10 mouse cellular contexts compared by ENCODE assay signal in the genomic region with DNA sequence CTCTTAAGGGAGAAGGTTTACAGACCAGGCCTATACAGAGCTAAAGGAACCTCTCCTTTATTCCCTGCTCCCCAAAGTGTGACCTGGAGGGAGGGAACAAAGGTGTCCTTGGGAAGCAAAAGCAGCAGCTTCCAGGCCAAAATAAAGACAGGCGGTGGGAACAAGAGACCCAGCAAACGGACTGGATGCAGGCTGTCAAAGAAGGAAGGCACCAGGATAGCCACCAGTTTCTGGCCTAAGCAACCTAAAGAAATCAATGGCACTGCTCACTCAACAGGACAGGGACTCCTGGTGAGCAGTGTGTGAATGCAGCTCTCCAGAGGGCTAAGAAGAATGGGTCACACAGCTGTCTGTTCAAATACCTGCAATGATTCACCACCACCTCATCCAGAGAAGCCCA. TPM values are rescaled to one million over a fixed set of nuclear protein-coding genes. Genes with fewer than 3 reads are reported as not detected.
DNase-seq lines count a peak whose midpoint lies in the region; ATAC-seq lines count a peak whose summit lies in the region.
"Had no signal": no experiment of that assay in that cellular context is flagged by ENCODE, and none has a peak within 500 bp of the region (broad histone marks: within the 10 kb centered on the region; RNA-seq: fewer than 3 reads in every experiment).

No protein-coding gene starts in this region.

- H3K4me3 ChIP-seq in kidney, embryonic 15.5 days (replicated peaks), result no peak overlapping the region
- H3K4me3 ChIP-seq in embryonic facial prominence, embryonic 12.5 days, result no peak overlapping the region
- 0 out of 2 replicates have a peak overlapping the region, but pooled peaks have one; percentile 92 for H3K4me3 ChIP-seq in hindbrain, embryonic 13.5 days
- H3K4me3 ChIP-seq in midbrain, embryonic 14.5 days (replicated peaks; ENCODE audit: low read depth, low read length), result no peak overlapping the region

- peaks cover 21% of the 10 kb centered on the region for H3K4me1 ChIP-seq in kidney, embryonic 15.5 days
- H3K4me1 ChIP-seq in embryonic facial prominence, embryonic 12.5 days, result peaks cover 20% of the 10 kb centered on the region
- peaks cover 43% of the 10 kb centered on the region for H3K4me1 ChIP-seq in hindbrain, embryonic 13.5 days (replicated peaks)
- peaks cover 19% of the 10 kb centered on the region for H3K4me1 ChIP-seq in midbrain, embryonic 14.5 days (ENCODE audit: control insufficient read depth, insufficient read depth, low read length)

- WGBS in kidney, embryonic 15.5 days, result 32% methylated on average over 2 of the region's 2 CpGs
- 69% methylated on average over 2 of the region's 2 CpGs for WGBS in embryonic facial prominence, embryonic 12.5 days
- 50% methylated on average over 2 of the region's 2 CpGs for WGBS in hindbrain, embryonic 13.5 days
- WGBS in midbrain, embryonic 14.5 days, result 55% methylated on average over 2 of the region's 2 CpGs

- no peak for DNase-seq in kidney, adult 18-20 months
- no peak for DNase-seq in midbrain, embryonic 14.5 days
- no peak for DNase-seq in Muller cell, postnatal 12 days (ENCODE audit: inconsistent ontology term)
- DNase-seq: cerebellum, adult 2 months; heart, postnatal 14 days; lung, postnatal 4 days had no signal

- no peaks in the 10 kb centered on the region for H3K9me3 ChIP-seq in kidney, embryonic 15.5 days (replicated peaks)
- no peaks in the 10 kb centered on the region for H3K9me3 ChIP-seq in embryonic facial prominence, embryonic 12.5 days
- H3K9me3 ChIP-seq in hindbrain, embryonic 13.5 days, result no peaks in the 10 kb centered on the region
- no peaks in the 10 kb centered on the region for H3K9me3 ChIP-seq in midbrain, embryonic 14.5 days (ENCODE audit: control insufficient read depth, low read length)

- no peak for ATAC-seq in kidney, embryonic 15.5 days (replicated peaks; ENCODE audit: low FRiP score)
- no peak for ATAC-seq in embryonic facial prominence, embryonic 12.5 days (ENCODE audit: insufficient number of reproducible peaks, insufficient read depth, low FRiP score, low TSS enrichment)
- ATAC-seq in hindbrain, embryonic 13.5 days (ENCODE audit: low FRiP score), result no peak
- no peak for ATAC-seq in midbrain, embryonic 14.5 days (ENCODE audit: low FRiP score, low TSS enrichment)
- ATAC-seq in cerebellum, adult (ENCODE audit: insufficient number of reproducible peaks, low FRiP score, low TSS enrichment), result no peak

- peak overlapping the region; percentile 71 for H3K4me2 ChIP-seq in kidney, embryonic 15.5 days
- H3K4me2 ChIP-seq in embryonic facial prominence, embryonic 12.5 days (replicated peaks), result peak overlapping the region; percentile 72; the same call in 1 of the 2 replicates
- H3K4me2 ChIP-seq in hindbrain, embryonic 13.5 days, result peak overlapping the region; percentile 91
- H3K4me2 ChIP-seq in midbrain, embryonic 14.5 days (ENCODE audit: low read length), result peak overlapping the region; percentile 87

- no peaks in the 10 kb centered on the region for H3K27me3 ChIP-seq in kidney, embryonic 15.5 days
- no peaks in the 10 kb centered on the region for H3K27me3 ChIP-seq in embryonic facial prominence, embryonic 12.5 days
- H3K27me3 ChIP-seq in hindbrain, embryonic 13.5 days, result 0 out of 2 replicates have a peak, but pooled peaks cover 3% of the 10 kb centered on the region
- no peaks in the 10 kb centered on the region for H3K27me3 ChIP-seq in midbrain, embryonic 14.5 days (ENCODE audit: control insufficient read depth, insufficient read depth, low read length)

- no peak overlapping the region for H3K9ac ChIP-seq in kidney, embryonic 15.5 days
- no peak overlapping the region for H3K9ac ChIP-seq in embryonic facial prominence, embryonic 12.5 days
- H3K9ac ChIP-seq in hindbrain, embryonic 13.5 days, result peak overlapping the region; percentile 92
- no peak overlapping the region for H3K9ac ChIP-seq in midbrain, embryonic 14.5 days (replicated peaks; ENCODE audit: low read length)

- H3K36me3 ChIP-seq in kidney, embryonic 15.5 days, result peaks cover 3% of the 10 kb centered on the region; the same call in 1 of the 2 replicates
- no peaks in the 10 kb centered on the region for H3K36me3 ChIP-seq in embryonic facial prominence, embryonic 12.5 days
- no peaks in the 10 kb centered on the region for H3K36me3 ChIP-seq in hindbrain, embryonic 13.5 days
- no peaks in the 10 kb centered on the region for H3K36me3 ChIP-seq in midbrain, embryonic 14.5 days (ENCODE audit: control insufficient read depth, insufficient read depth, low read length)

- no peak overlapping the region for H3K27ac ChIP-seq in kidney, embryonic 15.5 days
- H3K27ac ChIP-seq in embryonic facial prominence, embryonic 12.5 days, result no peak overlapping the region
- no peak overlapping the region for H3K27ac ChIP-seq in hindbrain, embryonic 13.5 days
- no peak overlapping the region for H3K27ac ChIP-seq in midbrain, embryonic 14.5 days (replicated peaks; ENCODE audit: low read depth, low read length)

RNA-seq across cellular contexts. Expression of a gene that starts 1.8 kb away (rescaled TPM):
- 18.2 and 19.9 TPM in 2 replicates for polyA plus RNA-seq in kidney, embryonic 15.5 days (2015; fragmentation: Nextera tagmentation; extraction: Ambion mirVana)
- 31.3 and 33.1 TPM in 2 replicates for polyA plus RNA-seq in embryonic facial prominence, embryonic 12.5 days (2016; fragmentation: Nextera tagmentation; extraction: Ambion mirVana)
- polyA plus RNA-seq in hindbrain, embryonic 13.5 days (2015; fragmentation: Nextera tagmentation; extraction: Ambion mirVana), result 28.5 and 29.3 TPM in 2 replicates
- polyA plus RNA-seq in midbrain, embryonic 14.5 days (2014; fragmentation: Nextera tagmentation; extraction: Ambion mirVana), result 59.1 and 59.2 TPM in 2 replicates
